Mouse (Mus musculus): ENCODE measurements around the gene Pxn.

DNA sequence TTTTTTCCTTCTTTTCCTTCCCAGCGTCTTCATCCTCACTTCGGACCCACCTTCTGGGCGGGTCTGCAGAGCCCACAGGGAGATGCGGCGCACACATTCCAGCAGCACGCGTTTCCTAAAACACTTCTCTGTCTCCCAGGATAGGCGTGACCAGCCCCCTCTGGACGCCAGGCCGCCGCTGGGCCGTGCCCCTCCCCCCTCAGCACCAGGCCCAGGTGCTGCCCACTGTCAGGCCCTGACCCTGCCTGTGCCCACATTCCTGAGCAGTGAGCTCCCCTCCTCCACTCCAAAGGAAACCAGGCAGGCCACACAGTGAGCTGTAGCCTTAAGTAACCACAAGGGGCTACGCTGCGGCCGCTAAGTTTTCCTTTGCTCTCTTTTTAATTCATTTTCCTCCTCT, 17.5 kb downstream of the Pxn start:
- no peak for TF ChIP-seq CTCF (IDR thresholded peaks at IDR 0.05; ENCODE audit: extremely low read depth, insufficient read depth, low read length)
- no peak for TF ChIP-seq POLR2A (IDR thresholded peaks at IDR 0.05; ENCODE audit: extremely low read depth, insufficient read depth, low read length)

Measured in cortical plate, adult 2 months (tissue).